Mouse (Mus musculus): ENCODE results near the gene Olfr1454. TPM values are rescaled to one million over a fixed set of nuclear protein-coding genes. Genes with fewer than 3 reads are reported as not detected.

Gene Olfr1454
- not detected for polyA plus RNA-seq (2014; fragmentation: Illumina TruSeq; extraction: RNeasy Lipid Tissue Mini Kit (QIAGEN cat#74804); ENCODE audit: low read depth, low replicate concordance)

DNA sequence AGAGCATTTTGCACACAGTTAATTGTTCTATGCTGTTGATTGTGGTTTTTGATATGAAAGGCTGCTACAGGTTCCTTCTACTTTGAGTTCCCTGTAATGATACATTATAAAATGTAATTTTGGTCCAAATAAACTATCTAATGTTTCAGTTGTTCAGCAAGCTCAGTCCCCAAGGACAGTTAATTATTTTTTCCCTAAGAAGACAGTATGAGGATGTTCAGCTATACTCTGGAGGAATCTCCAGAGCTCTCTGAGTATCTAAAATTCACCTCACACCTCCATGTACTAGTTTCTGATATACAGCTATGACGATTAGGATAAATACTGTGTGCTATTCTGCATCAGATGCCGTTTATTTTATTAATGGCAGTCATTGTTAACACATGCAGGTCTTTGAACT lies at the start of gene Olfr1454:
Gene Olfr1454 (plus strand): TSS at position 301 of the 400 bp plus-strand sequence.

DNA sequence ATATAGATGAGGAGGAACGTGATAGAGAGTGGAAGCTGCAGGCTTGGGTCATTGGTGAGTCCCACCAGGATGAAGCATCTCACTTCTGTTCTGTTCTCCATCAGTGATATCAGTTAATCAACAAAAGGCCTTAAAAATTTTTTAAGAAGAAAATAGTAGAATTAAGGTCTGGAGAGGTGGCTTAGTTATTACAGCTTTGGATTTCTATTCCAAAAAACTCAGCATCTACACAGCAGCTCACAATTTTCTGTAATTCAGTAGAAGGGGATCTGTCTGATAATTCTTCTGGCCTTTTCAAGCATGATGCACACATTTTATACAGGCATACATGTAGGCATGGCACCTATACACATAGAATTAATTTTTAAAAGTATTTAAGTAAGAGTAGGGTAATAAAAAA lies 32.2 kb upstream of the Olfr1454 start, which contains the start of gene Olfr1453:
Gene Olfr1453 (minus strand): TSS at position 101 of the 400 bp plus-strand sequence.

DNA sequence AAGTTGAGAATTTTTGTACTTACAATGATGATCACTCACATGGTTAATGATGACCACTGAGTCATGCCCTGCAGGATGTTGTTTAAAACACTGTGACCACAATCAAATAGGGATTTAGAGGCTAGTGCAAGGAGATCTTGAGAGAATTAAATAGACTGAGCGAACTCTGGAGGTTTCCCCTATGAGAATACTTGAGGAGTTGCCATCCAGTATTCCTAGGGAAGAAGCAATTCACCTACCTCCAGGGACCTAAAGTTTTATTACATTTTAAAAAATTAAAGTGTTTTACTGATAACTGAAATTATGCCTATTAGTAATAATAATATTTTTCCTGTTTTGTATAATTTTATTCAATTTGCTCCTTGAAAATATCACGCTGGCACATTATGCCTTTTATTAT lies 37.4 kb downstream of the Olfr1454 start, which contains the start of gene Olfr1457:
Gene Olfr1457 (minus strand): TSS at position 101 of the 400 bp plus-strand sequence.

GRCm38 (mm10) chr19:13106675-13107074 lies 46.3 kb downstream of the Olfr1454 start, which contains the start of gene Olfr1458:
Gene Olfr1458, minus strand, starts transcription at chr19:13106775.

Other genes with a start within 250 kb of the Olfr1454 start
- not detected for gene Gm5244, start 213.9 kb upstream of the Olfr1454 start, polyA plus RNA-seq (2014; fragmentation: Illumina TruSeq; extraction: RNeasy Lipid Tissue Mini Kit (QIAGEN cat#74804); ENCODE audit: low read depth, low replicate concordance)
- not detected for gene Olfr1444, start 203.3 kb upstream of the Olfr1454 start, polyA plus RNA-seq (2014; fragmentation: Illumina TruSeq; extraction: RNeasy Lipid Tissue Mini Kit (QIAGEN cat#74804); ENCODE audit: low read depth, low replicate concordance)
- gene Olfr1445, start 176.8 kb upstream of the Olfr1454 start, polyA plus RNA-seq (2014; fragmentation: Illumina TruSeq; extraction: RNeasy Lipid Tissue Mini Kit (QIAGEN cat#74804); ENCODE audit: low read depth, low replicate concordance) = not detected
- not detected for gene Olfr1446, start 167.1 kb upstream of the Olfr1454 start, polyA plus RNA-seq (2014; fragmentation: Illumina TruSeq; extraction: RNeasy Lipid Tissue Mini Kit (QIAGEN cat#74804); ENCODE audit: low read depth, low replicate concordance)
- gene Olfr1447, start 156.9 kb upstream of the Olfr1454 start, polyA plus RNA-seq (2014; fragmentation: Illumina TruSeq; extraction: RNeasy Lipid Tissue Mini Kit (QIAGEN cat#74804); ENCODE audit: low read depth, low replicate concordance) = not detected
- gene Olfr1448, start 136.2 kb upstream of the Olfr1454 start, polyA plus RNA-seq (2014; fragmentation: Illumina TruSeq; extraction: RNeasy Lipid Tissue Mini Kit (QIAGEN cat#74804); ENCODE audit: low read depth, low replicate concordance) = not detected
- gene Olfr1449, start 129.8 kb upstream of the Olfr1454 start, polyA plus RNA-seq (2014; fragmentation: Illumina TruSeq; extraction: RNeasy Lipid Tissue Mini Kit (QIAGEN cat#74804); ENCODE audit: low read depth, low replicate concordance) = not detected
- not detected for gene Olfr1450, start 110.4 kb upstream of the Olfr1454 start, polyA plus RNA-seq (2014; fragmentation: Illumina TruSeq; extraction: RNeasy Lipid Tissue Mini Kit (QIAGEN cat#74804); ENCODE audit: low read depth, low replicate concordance)
- gene Olfr1451, start 65.6 kb upstream of the Olfr1454 start, polyA plus RNA-seq (2014; fragmentation: Illumina TruSeq; extraction: RNeasy Lipid Tissue Mini Kit (QIAGEN cat#74804); ENCODE audit: low read depth, low replicate concordance) = not detected
- gene Olfr1453, start 32.3 kb upstream of the Olfr1454 start, polyA plus RNA-seq (2014; fragmentation: Illumina TruSeq; extraction: RNeasy Lipid Tissue Mini Kit (QIAGEN cat#74804); ENCODE audit: low read depth, low replicate concordance) = not detected
- not detected for gene Olfr1457, start 37.3 kb downstream of the Olfr1454 start, polyA plus RNA-seq (2014; fragmentation: Illumina TruSeq; extraction: RNeasy Lipid Tissue Mini Kit (QIAGEN cat#74804); ENCODE audit: low read depth, low replicate concordance)
- not detected for gene Olfr1458, start 46.2 kb downstream of the Olfr1454 start, polyA plus RNA-seq (2014; fragmentation: Illumina TruSeq; extraction: RNeasy Lipid Tissue Mini Kit (QIAGEN cat#74804); ENCODE audit: low read depth, low replicate concordance)
- not detected for gene Olfr1459, start 88.9 kb downstream of the Olfr1454 start, polyA plus RNA-seq (2014; fragmentation: Illumina TruSeq; extraction: RNeasy Lipid Tissue Mini Kit (QIAGEN cat#74804); ENCODE audit: low read depth, low replicate concordance)
- not detected for gene Olfr1461, start 102.4 kb downstream of the Olfr1454 start, polyA plus RNA-seq (2014; fragmentation: Illumina TruSeq; extraction: RNeasy Lipid Tissue Mini Kit (QIAGEN cat#74804); ENCODE audit: low read depth, low replicate concordance)
- gene Olfr1462, start 125.1 kb downstream of the Olfr1454 start, polyA plus RNA-seq (2014; fragmentation: Illumina TruSeq; extraction: RNeasy Lipid Tissue Mini Kit (QIAGEN cat#74804); ENCODE audit: low read depth, low replicate concordance) = not detected
- not detected for gene Olfr1463, start 170.7 kb downstream of the Olfr1454 start, polyA plus RNA-seq (2014; fragmentation: Illumina TruSeq; extraction: RNeasy Lipid Tissue Mini Kit (QIAGEN cat#74804); ENCODE audit: low read depth, low replicate concordance)